Mouse (Mus musculus) retina, postnatal 1 day (tissue): Measurements from ENCODE around the gene Coro1c.

Experiments
- DNase-seq: peaks from one replicate; pipeline ENCODE4 v3.0.0-alpha.2; 2012

Gene Coro1c

GRCm38 (mm10) chr5:113924608-113925007 is 16.1 kb upstream of the Coro1c start:
- no peak for DNase-seq

DNA sequence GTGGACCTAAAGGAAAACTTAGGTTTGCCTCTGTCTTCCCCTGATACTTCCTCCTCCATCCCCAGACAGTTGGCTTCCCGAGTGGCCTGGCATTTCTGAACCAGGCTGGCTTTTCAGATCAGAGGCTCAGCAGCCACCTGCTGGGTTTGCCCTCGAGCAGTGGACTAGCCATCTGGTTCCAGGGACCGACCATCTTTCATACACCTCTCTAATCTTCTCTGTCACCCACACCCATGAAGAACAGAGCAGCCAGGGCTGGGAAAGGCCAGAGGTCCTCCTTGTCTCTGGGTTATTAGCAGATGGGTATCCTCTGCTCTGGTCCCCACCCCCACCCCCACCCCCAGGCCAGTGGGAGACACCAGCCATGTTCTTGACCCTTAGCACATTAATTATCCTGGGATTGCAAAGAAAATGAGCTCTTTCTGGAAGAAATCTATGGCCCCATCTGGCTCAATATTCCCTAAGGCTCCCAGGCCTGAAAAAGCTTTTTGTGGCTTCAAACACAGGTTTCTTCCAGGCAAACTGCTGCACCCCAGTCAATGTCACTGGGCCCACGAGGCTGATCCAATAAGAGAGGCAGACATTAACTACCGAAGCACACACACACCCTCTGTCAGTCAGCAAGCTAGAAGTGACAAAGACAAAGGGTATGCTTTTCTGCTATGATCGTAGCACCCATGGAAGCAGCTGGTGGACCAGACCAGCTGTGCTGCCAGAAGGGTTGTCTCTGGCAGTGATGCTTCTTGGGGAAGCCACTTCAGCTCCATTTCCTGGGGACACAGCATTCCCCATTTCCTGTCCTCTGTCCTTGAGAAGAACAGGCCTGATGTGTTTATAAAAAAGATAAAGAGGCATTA is 13.0 kb upstream of the Coro1c start:
- DNase-seq = peak; percentile 80

- no peak for DNase-seq
Observed at GRCm38 (mm10) chr5:113919060-113919459, 10.5 kb upstream of the Coro1c start.

DNA sequence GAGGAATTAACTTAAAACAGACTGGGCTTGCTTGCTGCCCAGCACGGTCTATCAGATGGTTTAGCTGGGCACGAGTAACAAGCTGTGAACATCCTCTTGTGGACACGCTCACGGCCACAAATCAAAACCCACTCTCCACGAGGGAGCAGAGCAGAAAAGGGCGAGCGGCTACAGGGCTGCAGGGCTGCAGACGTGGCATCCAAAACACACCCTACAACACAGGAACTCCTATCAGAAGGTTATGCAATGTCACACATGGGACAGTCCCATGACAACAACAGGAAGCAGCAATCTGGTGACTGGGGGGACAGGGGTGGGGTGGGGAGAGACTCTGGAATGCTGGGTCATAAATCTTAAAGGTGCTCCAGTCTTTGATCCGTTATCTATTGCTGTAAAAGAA is 10.1 kb upstream of the Coro1c start:
- DNase-seq = no peak

GRCm38 (mm10) chr5:113910705-113911104 is 2.1 kb upstream of the Coro1c start:
- DNase-seq = no peak

DNA sequence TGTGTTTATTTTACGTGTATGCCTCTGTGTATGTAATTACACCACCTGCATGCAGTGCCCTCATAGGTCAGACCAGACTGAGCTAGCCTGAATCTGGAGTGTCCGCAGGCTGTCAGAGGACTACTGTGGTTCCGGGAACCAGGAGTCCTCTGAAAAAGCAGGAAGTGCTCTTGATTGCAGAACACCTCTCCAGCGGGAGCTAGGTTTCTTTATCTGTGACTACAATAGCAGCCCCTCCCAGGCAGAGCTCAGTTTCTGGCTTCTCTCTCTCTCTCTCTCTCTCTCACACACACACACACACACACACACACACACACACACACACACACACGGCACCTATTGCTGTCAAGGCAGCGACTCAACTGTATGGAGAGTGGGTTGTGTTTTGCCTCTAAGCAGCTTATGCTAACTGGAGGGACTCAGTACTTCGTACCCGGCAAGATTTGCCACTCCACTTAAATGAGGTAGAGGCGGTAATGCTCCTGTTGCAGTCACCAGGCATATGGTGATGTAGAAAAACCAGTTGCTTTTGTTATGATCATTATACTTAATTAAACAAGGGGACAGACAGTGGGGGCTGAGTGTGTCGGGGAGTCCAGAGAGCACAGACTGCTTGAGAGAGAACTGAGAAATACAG is 1.6 kb upstream of the Coro1c start:
- no peak for DNase-seq

DNA sequence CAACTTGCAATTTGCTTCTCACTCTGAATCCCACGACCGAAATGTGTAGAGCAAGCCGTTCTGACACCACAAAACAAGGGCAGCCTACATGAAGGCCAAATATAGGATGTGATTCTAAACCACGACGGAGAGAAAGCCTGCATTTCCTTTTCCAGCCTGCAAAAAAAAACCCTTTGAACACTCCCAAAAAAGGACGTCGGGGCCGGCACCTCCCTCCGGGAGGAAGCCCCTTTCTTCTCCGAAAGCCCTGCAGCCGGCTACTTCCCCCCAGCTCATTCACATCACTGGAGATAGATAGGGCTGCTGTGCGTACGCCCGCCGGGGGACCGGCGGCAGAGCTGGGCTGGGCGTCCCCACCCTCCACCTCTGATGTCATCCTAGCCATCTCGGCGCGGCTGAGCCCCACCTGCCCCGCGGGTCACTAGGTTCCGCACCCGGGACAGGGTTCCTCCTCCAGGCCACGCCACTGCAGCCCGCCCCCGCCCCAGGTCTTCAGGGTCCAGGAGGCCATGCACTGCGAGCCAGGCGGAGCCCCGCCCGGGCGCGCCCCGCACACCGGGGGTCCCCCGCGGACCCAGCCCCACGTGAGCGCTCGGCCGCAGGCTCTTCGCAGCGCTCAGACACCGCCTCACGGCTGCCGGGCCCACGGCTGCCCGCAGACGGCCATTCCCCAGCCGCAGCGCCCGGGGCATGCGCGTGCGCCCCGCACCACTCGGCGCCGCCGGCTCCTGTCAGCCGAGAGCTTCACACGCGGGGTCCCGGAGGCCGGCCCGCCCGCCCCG is 581 bp downstream of the Coro1c start:
- DNase-seq = peak; percentile 81

DNA sequence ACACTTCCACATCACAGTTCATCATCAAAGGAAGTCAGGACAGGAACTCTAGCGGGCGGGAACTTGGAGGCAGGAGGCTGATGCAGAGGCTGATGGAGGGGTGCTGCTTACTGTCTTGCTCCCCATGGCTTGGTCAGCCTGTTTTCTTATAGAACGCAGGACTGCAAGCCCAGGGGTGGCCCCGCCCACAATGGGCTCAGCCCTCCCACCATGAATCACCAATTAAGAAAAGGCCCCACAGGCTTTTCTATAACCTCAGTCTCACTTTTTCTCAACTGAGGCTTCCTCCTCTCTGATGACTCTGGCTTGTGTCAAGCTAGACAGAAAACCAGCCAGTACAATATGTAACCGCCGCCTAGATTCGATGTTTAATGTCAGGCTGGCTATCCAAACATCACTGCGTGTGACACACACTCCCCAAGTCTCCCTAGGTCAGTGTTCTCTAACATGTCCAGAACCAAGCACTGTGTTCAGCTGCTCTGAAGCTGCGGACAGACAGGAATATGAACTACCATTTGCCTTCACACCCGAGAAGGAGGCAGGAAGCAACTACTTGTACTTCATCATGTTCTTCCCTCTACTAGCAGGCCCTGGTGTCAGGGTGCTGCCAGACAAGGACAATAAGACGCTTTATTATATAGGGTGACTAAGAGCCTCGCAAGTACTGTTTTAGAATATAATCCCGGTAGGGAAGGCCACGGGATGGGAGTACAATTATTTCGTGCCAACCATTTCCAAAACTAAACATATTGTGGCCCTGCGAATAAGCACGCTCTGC is 1.4 kb downstream of the Coro1c start:
- peak; percentile 60 for DNase-seq

DNA sequence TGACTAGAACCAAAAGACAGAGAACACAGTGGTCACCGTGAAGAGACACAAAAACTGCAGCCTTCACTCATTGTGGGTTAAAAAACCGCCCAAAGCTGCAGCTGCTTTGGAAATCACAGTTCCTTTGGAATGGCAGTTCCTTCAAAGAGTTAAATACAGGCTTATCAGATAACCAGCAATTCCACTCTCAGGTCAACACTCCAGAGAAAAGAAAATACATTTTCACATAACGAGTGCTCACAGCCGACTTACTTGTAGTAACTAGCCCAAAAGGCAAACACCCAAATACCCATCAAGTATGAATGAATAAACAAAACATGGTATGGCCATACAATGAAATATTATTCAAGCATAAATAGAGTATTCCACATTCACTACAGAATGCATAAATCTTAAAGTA is 3.6 kb downstream of the Coro1c start:
- DNase-seq = no peak

- no peak for DNase-seq
Observed at GRCm38 (mm10) chr5:113902983-113903382, 5.6 kb downstream of the Coro1c start.

DNA sequence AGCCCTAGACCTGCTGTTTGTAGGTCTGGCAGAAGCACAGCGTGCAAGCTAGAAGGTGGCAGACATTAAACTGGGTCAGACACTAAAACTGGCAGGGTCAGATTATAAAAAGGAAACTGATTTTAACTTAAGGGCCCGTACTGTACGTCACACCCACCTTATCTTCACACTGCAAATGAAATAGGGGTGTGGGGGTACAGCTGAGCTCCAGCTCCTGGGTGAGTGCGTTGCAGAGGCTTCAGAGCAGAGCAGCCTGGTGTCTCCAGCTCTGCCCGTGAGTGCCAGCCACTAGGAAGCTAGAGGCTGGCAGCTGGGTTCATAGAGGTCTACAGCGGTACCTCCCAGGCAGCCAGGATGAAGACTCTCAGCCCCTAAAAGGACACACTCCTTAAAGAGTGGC is 6.5 kb downstream of the Coro1c start:
- no peak for DNase-seq

- peak; percentile 31 for DNase-seq
Observed at GRCm38 (mm10) chr5:113901074-113901571, 7.4 kb downstream of the Coro1c start.

DNA sequence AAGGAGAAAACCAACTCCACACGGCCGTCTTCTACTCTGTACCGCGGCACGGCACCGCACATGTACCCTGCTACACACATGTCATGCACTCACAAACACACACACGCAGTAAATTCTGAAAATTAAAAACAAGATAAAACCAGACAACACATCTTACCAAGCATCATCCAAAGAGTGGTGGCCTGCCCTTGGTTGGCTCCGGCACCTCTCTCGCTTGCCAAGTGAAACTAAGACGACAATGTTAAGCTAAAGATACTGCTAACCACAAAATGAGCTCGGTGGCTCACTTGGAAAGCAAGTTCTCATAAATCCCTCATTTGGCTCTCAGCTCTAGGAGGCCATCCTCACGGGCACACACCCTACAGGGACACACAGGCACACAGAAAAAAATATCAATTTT is 9.0 kb downstream of the Coro1c start:
- no peak for DNase-seq

- DNase-seq = no peak
Observed at GRCm38 (mm10) chr5:113892005-113892404, 16.6 kb downstream of the Coro1c start.

- DNase-seq = no peak
Observed at GRCm38 (mm10) chr5:113890874-113891273, 17.7 kb downstream of the Coro1c start.

- DNase-seq = no peak
Observed at GRCm38 (mm10) chr5:113889912-113890311, 18.6 kb downstream of the Coro1c start.

DNA sequence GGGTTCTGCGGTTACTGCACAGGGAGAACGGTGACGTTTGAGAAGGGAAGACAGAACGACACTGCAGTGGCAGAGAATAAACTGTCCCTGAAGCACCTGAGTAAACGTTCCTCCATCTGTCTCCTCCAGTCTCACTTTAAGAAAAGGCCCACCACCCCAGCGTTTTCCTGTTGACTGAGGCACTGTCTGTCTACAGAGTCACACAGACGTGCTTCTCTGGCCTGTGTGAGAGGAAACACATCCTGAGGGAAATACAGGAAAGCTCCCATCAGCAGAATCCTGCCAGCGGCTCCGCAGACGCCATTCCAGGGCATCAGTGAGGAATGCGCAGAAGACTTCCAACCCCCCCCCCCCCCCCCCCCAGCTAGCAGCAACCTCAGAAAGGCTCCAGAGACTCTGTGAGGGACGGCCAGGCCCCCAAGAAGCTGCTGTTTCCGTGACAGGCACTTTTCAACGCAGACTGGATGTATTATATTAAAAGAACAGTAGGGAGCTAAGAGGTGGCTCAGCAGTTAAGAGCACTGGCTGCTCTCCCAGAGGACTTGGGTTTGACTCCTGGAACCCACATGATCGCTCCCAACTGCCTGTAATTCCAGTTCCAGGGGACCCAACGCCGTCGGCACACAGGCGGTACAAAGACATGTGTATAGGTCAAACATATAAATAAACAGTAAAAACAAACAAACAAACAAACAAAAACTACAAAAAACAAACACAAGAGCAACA is 19.2 kb downstream of the Coro1c start:
- no peak for DNase-seq

DNA sequence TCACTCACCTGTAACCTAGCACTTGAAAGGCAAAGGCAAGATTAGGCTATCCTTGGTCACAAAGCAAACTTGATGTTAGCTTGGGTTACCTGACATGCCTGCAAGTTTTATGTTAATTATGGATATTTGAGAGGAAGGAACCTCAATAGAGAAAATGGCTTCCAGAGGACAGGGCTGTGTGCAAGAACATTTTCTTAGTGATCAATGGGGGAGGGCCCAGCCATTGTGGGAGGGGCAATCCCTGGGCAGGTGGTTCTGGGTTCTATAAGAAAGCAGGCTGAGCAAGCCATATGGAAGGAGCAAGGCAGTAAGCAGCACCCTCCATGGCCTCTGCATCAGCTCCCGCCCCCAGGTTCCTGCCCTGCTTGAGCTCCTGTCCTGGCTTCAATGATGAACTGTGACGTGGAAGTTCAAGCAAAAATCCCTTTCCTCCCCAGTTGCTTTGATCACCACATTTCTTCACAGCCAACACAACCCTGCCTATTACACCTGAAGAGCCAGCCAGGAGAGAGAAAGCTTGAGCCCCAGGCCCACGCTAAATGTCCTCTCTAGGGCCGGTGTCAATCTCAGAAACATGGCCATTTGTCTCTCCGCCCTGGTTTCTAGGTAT is 20.3 kb downstream of the Coro1c start:
- no peak for DNase-seq

- DNase-seq = no peak
Observed at GRCm38 (mm10) chr5:113887132-113887531, 21.4 kb downstream of the Coro1c start.

DNA sequence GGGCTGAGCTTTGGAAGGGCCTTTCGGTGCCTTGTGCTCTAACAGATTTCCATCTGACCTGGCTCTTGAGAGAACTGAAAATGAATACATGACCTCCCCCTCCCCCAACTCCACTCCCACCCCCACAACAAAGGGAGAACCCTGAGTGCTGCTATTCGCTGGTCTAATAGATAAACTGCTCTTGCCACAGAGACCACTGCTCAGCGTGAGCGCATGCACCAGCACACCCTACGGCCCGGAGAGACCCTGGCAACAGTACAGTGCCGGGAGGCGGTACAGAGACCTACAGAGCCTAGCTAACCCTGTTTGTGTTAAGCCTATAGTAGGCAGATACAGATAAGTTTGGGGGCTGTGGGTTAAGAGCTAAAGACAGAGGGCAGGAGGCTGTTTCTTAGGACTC is 22.9 kb downstream of the Coro1c start:
- DNase-seq = no peak

DNA sequence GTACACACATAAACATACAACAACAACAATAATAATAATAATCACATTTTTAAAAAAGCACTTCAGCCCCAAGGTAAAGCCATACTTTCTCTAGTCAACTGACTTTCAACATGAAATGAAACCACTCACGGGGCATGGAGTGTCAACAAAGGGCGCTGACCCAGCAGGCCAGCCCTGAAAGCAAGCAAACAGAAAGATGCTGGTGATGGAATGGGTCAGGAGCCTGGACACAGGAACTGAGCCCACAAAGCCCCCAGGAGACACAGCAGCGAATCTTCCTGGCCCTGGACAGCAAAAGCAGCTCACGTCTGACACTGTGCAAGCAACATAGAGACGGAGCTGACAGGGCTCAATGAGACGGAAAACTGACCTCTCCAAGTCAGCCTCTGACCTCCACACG is 23.8 kb downstream of the Coro1c start:
- no peak for DNase-seq

DNA sequence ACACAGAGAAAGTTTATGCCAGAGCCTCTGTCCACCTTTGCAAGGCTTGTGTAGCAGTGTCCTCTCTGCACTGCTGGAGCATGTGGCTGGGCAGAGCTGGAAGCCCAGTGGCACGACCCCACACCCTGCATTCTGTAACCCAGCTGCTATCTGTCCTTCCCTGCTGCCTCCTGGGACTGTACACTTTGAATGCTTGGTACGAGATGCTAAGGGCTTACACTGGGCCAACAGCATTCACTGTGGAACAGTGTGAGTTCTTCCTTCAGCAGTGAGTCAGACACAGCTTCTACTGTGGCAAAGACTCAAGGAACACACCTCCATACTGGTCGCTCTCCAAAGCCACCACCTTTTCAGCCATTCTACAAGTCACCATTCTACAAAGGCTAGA is 25.2 kb downstream of the Coro1c start:
- no peak for DNase-seq
